Mouse (Mus musculus): ENCODE results near the gene Ntrk2.

- TF ChIP-seq CTCF (conservative IDR thresholded peaks at IDR 0.05; ENCODE audit: low read length) = no peak
- no peak for TF ChIP-seq POU5F1 (IDR thresholded peaks at IDR 0.05; ENCODE audit: borderline replicate concordance, low read length)
- TF ChIP-seq NANOG (IDR thresholded peaks at IDR 0.05; ENCODE audit: borderline replicate concordance, low read length) = no peak
These were observed 36.9 kb upstream of the Ntrk2 start for GRCm38 (mm10) chr13:58769438-58769837.

All from E14TG2a.4 (cell line).